Mouse (Mus musculus) CH12.LX (cell line): Measurements from ENCODE around the gene Gm29735.
"Not testable (repeated sequence)": the region's sequence is repeated elsewhere in the genome, so short reads cannot be mapped to it uniquely, and the experiment has no call there.

Source experiments
- CTCF ChIP-seq, 2 experiments: IDR thresholded peaks in 1 of 2; conservative IDR thresholded peaks in 1 of 2; 2 replicates each; pipeline ENCODE4 v1.5.1; 2011 to 2012; ENCODE audit warnings: low read depth in 2 of 2, low read length in 2 of 2, improper control_type of control experiment in 1 of 2, inconsistent platforms in 1 of 2, mild to moderate bottlenecking in 1 of 2, moderate library complexity in 1 of 2
- HCFC1 ChIP-seq: IDR thresholded peaks from 2 replicates; pipeline ENCODE4 v1.6.1; 2012; ENCODE audit warnings: low read depth, mild to moderate bottlenecking, inconsistent platforms, low read length, improper control_type of control experiment
- MYC ChIP-seq: IDR thresholded peaks from 2 replicates; pipeline ENCODE4 v1.6.1; 2011; ENCODE audit warnings: low read depth, mild to moderate bottlenecking, improper control_type of control experiment, low read length
- POLR2A ChIP-seq: IDR thresholded peaks from 2 replicates; pipeline ENCODE4 v1.6.1; 2011; ENCODE audit warnings: low read depth, mild to moderate bottlenecking, improper control_type of control experiment, low read length

- not testable (repeated sequence) for TF ChIP-seq CTCF (conservative IDR thresholded peaks at IDR 0.05 in 1 of 2, IDR thresholded peaks at IDR 0.05 in 1 of 2; ENCODE audit: low read depth in 2 of 2, low read length in 2 of 2); POLR2A; MYC; HCFC1
These were observed 8.7 kb upstream of the Gm29735 start, which contains the start of gene Gm4553 for GRCm38 (mm10) chr7:142165639-142166038.
